Mouse (Mus musculus): Measurements from ENCODE around the gene Thrsp.

DNA sequence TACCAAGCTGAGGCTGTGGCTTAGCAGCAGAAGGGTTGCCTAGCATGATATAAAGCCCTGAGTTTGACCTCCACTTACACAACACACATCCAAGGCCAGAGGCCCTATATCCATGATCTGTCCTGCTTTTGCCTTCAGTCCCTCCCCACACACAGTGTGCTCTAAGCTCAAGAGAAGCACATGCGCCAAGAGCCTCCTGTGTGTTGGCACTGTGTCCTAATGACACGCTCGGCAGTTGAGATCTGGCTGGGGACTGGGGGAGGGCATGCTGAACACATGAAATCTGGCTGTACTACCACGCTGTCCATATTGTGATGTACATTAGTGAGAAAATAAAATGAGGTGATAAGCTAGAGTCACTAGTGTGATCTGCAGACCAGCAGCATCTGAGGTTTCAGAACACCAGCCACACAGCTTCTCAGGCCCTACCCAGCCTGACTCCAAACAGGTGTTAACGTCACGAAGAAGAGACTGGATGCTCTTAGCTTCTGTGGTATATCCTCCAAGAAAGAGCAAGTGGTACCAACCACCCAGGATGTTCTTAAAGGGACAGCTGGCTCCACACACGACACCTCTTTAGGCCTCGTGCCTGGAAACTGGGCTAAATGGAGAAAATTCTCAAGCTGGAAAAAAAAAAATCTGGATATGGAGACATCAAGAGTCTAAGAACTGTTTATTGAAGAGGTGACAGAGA is 3.6 kb upstream of the Thrsp start:
- TF ChIP-seq CTCF (IDR thresholded peaks at IDR 0.05) (no peak), EP300 (IDR thresholded peaks at IDR 0.05) (no peak)
